Mouse (Mus musculus) forebrain, embryonic 15.5 days (tissue): ENCODE results near the gene Prss44. TPM values are rescaled to one million over a fixed set of nuclear protein-coding genes. Genes with fewer than 3 reads are reported as not detected.

Source experiments
- ATAC-seq: fragments of 200-750 bp; cut with Nextera tagmentation; replicated peaks from 2 replicates; pipeline ENCODE4 v1.8.0; 2017; ENCODE audit warnings: mild to moderate bottlenecking, moderate TSS enrichment, moderate library complexity
- H3K27ac ChIP-seq: fragments of 300-500 bp; sonication (generic); replicated peaks from 2 replicates; pipeline ENCODE4 v1.5.1; 2015; ENCODE audit warnings: mild to moderate bottlenecking, inconsistent platforms
- H3K27me3 ChIP-seq: fragments of 300-500 bp; sonication (generic); 2 replicates; pipeline ENCODE4 v1.6.1; 2015; ENCODE audit warnings: inconsistent platforms
- H3K36me3 ChIP-seq: fragments of 300-500 bp; sonication (generic); 2 replicates; pipeline ENCODE4 v1.6.1; 2015; ENCODE audit warnings: mild to moderate bottlenecking, inconsistent platforms
- H3K4me1 ChIP-seq: fragments of 300-500 bp; sonication (generic); 2 replicates; pipeline ENCODE4 v1.6.1; 2015; ENCODE audit warnings: inconsistent platforms
- H3K4me2 ChIP-seq: fragments of 300-500 bp; sonication (generic); replicated peaks from 2 replicates; pipeline ENCODE4 v1.6.1; 2015; ENCODE audit warnings: mild to moderate bottlenecking, inconsistent platforms
- H3K4me3 ChIP-seq: fragments of 300-500 bp; sonication (generic); 2 replicates; pipeline ENCODE4 v1.5.1; 2015; ENCODE audit warnings: mild to moderate bottlenecking, inconsistent platforms
- H3K9ac ChIP-seq: fragments of 300-500 bp; sonication (generic); replicated peaks from 2 replicates; pipeline ENCODE4 v1.6.1; 2015; ENCODE audit warnings: mild to moderate bottlenecking, inconsistent platforms
- H3K9me3 ChIP-seq: fragments of 300-500 bp; sonication (generic); 2 replicates; pipeline ENCODE4 v1.6.1; 2016; ENCODE audit warnings: inconsistent platforms
- WGBS: fragments of 180-500 bp; shearing (Covaris S2); methylation state at CpG from one replicate; pipeline ENCODE4 v1.1.7; 2015; ENCODE audit warnings: mixed read lengths; 5-methylcytosine and 5-hydroxymethylcytosine counted together
- polyA plus RNA-seq: library from polyadenylated mRNA; unstranded; fragments of >200 nt; fragmentation: Nextera tagmentation; extraction: Ambion mirVana; gene quantifications from 2 replicates; pipeline ENCODE4 v1.2.1, GENCODE M21; 2015

Prss44 gene
- not detected in 2 replicates for polyA plus RNA-seq

GRCm38 (mm10) chr9:110813789-110814188 lies at the start of gene Prss44:
Gene Prss44, plus strand, starts transcription at chr9:110813994.
- 71% methylated on average over 18 of the region's 18 CpGs for WGBS
- H3K9ac ChIP-seq, result no peak within 1 kb of the TSS
- ATAC-seq, result no peak

DNA sequence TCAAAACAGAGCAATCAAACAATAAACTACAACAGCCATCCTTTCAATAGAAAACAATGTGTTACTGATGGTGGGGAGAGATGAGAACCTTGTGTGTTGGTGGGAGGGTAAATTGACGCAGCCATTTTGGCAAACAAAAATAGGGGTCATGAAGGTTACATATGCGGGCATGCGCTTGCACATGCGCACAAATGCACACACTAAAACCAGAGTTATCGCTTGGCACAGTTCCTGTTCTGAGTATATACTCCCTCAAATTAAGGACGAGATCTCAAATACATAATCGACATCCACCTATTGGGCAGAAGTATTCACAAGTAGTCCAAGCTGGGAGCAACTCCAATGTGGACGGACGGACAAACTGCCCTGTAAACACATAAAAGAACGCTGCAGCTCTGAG lies 41.5 kb upstream of the Prss44 start:
- Histone ChIP-seq H3K27ac (no peak overlapping the region), H3K9me3 (no peaks in the 10 kb centered on the region), H3K4me2 (no peak overlapping the region), H3K4me3 (no peak overlapping the region), H3K36me3 (no peaks in the 10 kb centered on the region), H3K27me3 (no peaks in the 10 kb centered on the region), H3K4me1 (no peaks in the 10 kb centered on the region), H3K9ac (no peak overlapping the region)
- WGBS, result 94% methylated on average over 10 of the region's 10 CpGs
- no peak for ATAC-seq

More at GRCm38 (mm10) chr9:110813789-110814188, at the start of gene Prss44:
- no peaks in the 10 kb centered on the region for H3K4me1 ChIP-seq
- H3K4me3 ChIP-seq, result no peak within 1 kb of the TSS
- H3K4me2 ChIP-seq, result no peak within 1 kb of the TSS
- H3K9me3 ChIP-seq, result no peaks in the 10 kb centered on the region
- H3K27ac ChIP-seq, result no peak within 1 kb of the TSS
- no peaks in the 10 kb centered on the region for H3K36me3 ChIP-seq
- H3K27me3 ChIP-seq, result no peaks in the 10 kb centered on the region

DNA sequence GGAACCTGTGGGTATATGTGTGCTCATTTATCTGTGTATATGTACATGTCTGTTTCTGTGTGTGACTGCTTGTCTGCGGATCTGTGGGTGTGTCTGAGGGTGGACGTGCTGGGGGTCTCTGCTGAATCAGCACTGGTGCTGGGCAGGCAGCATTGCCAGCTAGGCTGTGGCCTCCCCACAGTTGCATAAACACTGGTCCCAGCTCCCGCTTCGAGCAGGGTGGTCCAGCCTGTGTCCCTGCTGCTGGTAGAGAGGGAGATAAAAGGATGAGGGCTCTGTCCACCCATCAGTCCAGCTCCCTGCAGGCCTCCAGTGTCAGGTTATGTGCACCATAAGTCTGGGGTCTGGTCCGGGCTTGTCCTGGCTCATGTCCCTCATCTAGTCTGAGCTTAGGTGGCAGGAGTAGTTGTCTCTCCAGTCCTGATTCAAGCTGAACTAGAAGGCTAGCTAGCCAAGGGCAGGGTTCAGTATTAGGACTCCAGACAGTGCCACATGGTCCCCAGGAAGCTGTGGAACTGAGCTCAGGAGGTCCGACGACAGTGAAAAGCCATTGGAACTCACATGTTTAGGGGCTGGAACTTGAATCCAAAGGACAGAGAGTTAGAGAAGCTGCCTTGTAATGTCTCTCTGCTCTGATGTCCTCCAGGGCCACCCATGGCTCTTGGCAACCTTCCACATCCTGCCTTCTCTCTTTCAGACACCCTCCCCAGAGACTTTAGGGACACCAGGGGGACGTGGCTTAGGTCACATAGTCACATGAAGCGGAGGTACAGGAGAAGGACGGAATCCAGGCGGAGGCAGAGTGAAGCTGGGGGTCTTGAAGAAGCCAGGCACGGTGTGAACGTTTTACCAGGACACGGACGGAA lies 39.2 kb upstream of the Prss44 start:
- WGBS, result 86% methylated on average over 15 of the region's 15 CpGs
- H3K9ac ChIP-seq, result no peak overlapping the region
- H3K9me3 ChIP-seq, result no peaks in the 10 kb centered on the region

GRCm38 (mm10) chr9:110775269-110776022 lies 38.3 kb upstream of the Prss44 start:
- 0 out of 2 replicates have a peak, but pooled peaks cover 2% of the 10 kb centered on the region for H3K27me3 ChIP-seq
- H3K36me3 ChIP-seq, result no peaks in the 10 kb centered on the region
- H3K4me3 ChIP-seq, result no peak overlapping the region
- no peak overlapping the region for H3K27ac ChIP-seq
- no peak overlapping the region for H3K4me2 ChIP-seq
- 82% methylated on average over 10 of the region's 10 CpGs for WGBS
- ATAC-seq, result no peak
- H3K9ac ChIP-seq, result no peak overlapping the region
- H3K9me3 ChIP-seq, result no peaks in the 10 kb centered on the region
- 0 out of 2 replicates have a peak, but pooled peaks cover under 1% of the 10 kb centered on the region for H3K4me1 ChIP-seq

More for the DNA sequence above, 39.2 kb upstream of the Prss44 start:
- Histone ChIP-seq H3K27ac (no peak overlapping the region), H3K36me3 (no peaks in the 10 kb centered on the region), H3K4me2 (no peak overlapping the region), H3K27me3 (no peaks in the 10 kb centered on the region), H3K4me1 (no peaks in the 10 kb centered on the region), H3K4me3 (no peak overlapping the region)
- ATAC-seq, result no peak

DNA sequence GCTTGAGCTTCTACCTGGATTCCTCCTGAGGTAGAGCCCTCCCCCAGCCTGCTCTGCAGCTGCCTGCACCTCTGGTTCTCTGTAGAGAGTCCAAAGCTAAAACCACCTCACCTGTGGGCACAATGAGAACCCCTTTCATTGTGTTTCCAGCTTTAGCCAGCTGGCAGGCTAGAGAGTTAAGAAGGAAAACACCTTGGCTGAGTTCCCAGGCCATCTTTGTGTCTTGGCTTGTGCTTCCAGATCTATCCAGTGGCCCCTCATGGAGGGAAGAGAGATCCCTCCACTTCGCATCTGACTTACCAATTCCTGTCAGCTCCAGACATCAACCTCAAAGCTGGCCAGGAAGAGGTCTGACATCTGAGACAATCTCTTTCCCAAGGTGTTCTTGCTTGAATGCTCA lies 35.7 kb upstream of the Prss44 start:
- 80% methylated on average over 1 of the region's 1 CpGs for WGBS

DNA sequence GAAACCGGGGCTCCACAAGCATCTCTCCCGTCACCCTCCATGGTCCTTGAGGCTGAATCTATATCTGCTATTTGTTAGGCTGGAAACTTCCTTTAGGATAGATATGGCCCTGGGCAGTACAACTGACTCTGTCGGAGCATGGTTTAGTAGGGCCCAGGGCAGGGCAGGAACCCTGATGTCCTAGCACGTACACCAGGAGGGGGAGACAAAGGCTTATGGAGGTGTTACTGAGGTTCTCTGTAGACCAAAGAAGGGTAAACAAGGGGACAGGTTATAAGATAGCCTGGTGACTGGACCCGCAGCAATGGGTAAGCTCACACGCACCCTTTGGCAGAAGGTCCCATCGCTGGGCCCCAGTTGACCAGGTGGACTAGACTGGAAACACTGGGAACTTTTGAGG lies 35.2 kb upstream of the Prss44 start:
- peaks cover 14% of the 10 kb centered on the region for H3K4me1 ChIP-seq
- H3K27ac ChIP-seq, result no peak overlapping the region
- no peak for ATAC-seq
- no peak overlapping the region for H3K4me2 ChIP-seq
- no peak overlapping the region for H3K9ac ChIP-seq
- no peaks in the 10 kb centered on the region for H3K9me3 ChIP-seq
- H3K27me3 ChIP-seq, result 0 out of 2 replicates have a peak, but pooled peaks cover 4% of the 10 kb centered on the region
- H3K4me3 ChIP-seq, result no peak overlapping the region
- no peaks in the 10 kb centered on the region for H3K36me3 ChIP-seq
- WGBS, result 87% methylated on average over 7 of the region's 7 CpGs

More for the DNA sequence above, 35.7 kb upstream of the Prss44 start:
- no peak overlapping the region for H3K4me3 ChIP-seq
- peaks cover 14% of the 10 kb centered on the region for H3K4me1 ChIP-seq
- H3K36me3 ChIP-seq, result no peaks in the 10 kb centered on the region
- 0 out of 2 replicates have a peak, but pooled peaks cover 4% of the 10 kb centered on the region for H3K27me3 ChIP-seq
- no peak overlapping the region for H3K27ac ChIP-seq
- H3K9ac ChIP-seq, result no peak overlapping the region
- no peak for ATAC-seq
- H3K9me3 ChIP-seq, result no peaks in the 10 kb centered on the region
- no peak overlapping the region for H3K4me2 ChIP-seq

DNA sequence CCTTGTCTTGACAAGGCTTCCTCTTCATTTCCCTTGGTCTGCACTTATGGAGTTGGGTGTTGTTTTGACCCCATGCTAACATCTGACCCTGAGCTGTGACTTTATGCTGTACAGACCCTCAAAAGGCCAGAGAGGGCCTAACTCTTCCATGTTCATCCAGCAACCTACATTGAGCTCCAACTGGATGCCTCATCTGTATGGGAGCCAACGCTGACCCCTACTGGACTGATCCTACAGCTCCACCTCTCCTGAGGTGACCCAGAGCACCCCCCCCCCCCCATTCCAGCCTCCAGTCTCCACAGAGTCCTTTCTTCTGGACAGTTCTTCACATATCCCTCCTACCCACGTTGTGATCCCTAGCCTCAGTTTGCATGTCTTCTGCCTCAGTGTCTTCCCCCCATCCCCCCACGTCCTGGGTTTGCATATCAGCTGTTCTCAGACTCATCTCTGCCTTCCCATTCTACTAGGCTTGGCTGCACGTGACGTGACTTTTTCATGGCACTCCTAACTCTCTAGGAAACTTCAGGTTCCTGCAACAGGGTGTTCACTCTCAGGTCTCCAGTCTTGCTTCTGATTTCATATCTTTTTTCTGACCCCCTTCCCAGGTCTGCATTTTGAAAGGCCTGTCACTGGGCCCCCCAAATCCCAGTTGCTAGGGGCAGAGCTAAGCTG lies 34.4 kb upstream of the Prss44 start:
- H3K9me3 ChIP-seq, result no peaks in the 10 kb centered on the region
- no peak for ATAC-seq
- no peak overlapping the region for H3K27ac ChIP-seq
- peaks cover 14% of the 10 kb centered on the region for H3K4me1 ChIP-seq
- whole genome bisulfite sequencing, result 59% methylated on average over 5 of the region's 5 CpGs
- H3K4me3 ChIP-seq, result no peak overlapping the region
- no peaks in the 10 kb centered on the region for H3K36me3 ChIP-seq
- H3K4me2 ChIP-seq, result no peak overlapping the region
- 0 out of 2 replicates have a peak, but pooled peaks cover 4% of the 10 kb centered on the region for H3K27me3 ChIP-seq
- H3K9ac ChIP-seq, result no peak overlapping the region

GRCm38 (mm10) chr9:110781256-110781721 lies 32.5 kb upstream of the Prss44 start:
- H3K4me3 ChIP-seq, result peak overlapping the region; percentile 58
- H3K4me1 ChIP-seq, result peaks cover 14% of the 10 kb centered on the region
- 0 out of 2 replicates have a peak, but pooled peaks cover 4% of the 10 kb centered on the region for H3K27me3 ChIP-seq
- peak overlapping the region; percentile 56 for H3K9ac ChIP-seq
- H3K36me3 ChIP-seq, result no peaks in the 10 kb centered on the region
- peak overlapping the region; percentile 79 for H3K27ac ChIP-seq
- WGBS, result under 1% methylated on average over 43 of the region's 43 CpGs
- ATAC-seq, result peak; percentile 96
- H3K9me3 ChIP-seq, result no peaks in the 10 kb centered on the region
- H3K4me2 ChIP-seq, result peak overlapping the region; percentile 91

DNA sequence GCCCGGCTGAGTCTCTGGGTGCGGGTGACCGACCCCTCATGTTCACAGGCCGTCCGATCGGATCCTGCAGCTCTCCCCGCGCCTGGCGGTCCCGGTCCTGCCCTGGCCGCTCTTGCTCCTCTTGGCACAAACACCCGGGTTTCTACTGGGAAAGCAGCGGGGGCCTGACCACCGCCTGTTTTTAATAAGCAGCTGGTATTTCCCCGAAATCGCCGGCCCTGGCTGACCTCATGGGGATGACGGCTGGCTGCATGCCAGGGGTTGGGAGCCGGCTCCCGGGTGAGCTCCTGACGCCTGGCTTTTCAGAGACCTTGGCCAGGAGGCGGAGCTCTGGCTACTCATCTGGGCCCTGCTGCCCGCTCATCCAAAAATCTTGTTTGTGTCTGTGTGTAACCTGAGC lies 32.1 kb upstream of the Prss44 start:
- Histone ChIP-seq H3K4me1 (peaks cover 14% of the 10 kb centered on the region), H3K9me3 (no peaks in the 10 kb centered on the region), H3K4me2 (peak overlapping the region; percentile 91), H3K4me3 (peak overlapping the region; percentile 58), H3K27ac (peak overlapping the region; percentile 79), H3K9ac (peak overlapping the region; percentile 56), H3K36me3 (no peaks in the 10 kb centered on the region), H3K27me3 (0 out of 2 replicates have a peak, but pooled peaks cover 4% of the 10 kb centered on the region)
- WGBS, result under 1% methylated on average over 23 of the region's 23 CpGs
- ATAC-seq, result peak; percentile 76; the same call in 1 of the 2 replicates

DNA sequence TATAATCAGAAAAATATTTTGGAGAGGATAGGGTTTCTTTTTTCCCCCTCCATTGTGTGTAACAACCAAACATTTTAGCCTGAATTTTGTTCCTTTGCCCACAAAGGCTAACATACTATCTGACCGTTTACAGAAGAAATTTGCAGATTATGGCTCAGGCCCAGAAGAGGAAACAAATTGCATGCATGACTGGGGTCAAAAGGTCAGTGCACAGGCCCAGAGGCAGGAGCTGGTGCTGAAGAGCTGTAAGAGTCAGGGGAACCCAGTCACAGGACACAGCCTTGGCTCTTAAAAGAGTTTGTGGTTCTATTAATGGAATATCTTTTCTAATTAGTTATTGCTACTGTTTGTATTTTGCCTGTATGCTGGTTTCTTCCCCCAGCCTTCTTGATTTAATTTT lies 30.2 kb upstream of the Prss44 start:
- Histone ChIP-seq H3K27ac (no peak overlapping the region), H3K4me3 (no peak overlapping the region), H3K9ac (no peak overlapping the region), H3K27me3 (0 out of 2 replicates have a peak, but pooled peaks cover 4% of the 10 kb centered on the region), H3K9me3 (no peaks in the 10 kb centered on the region), H3K36me3 (no peaks in the 10 kb centered on the region), H3K4me1 (peaks cover 14% of the 10 kb centered on the region), H3K4me2 (no peak overlapping the region)
- WGBS, result 62% methylated on average over 1 of the region's 1 CpGs
- no peak for ATAC-seq

GRCm38 (mm10) chr9:110788169-110788568 lies 25.6 kb upstream of the Prss44 start:
- Histone ChIP-seq H3K9me3 (no peaks in the 10 kb centered on the region), H3K4me1 (no peaks in the 10 kb centered on the region), H3K9ac (no peak overlapping the region), H3K36me3 (no peaks in the 10 kb centered on the region), H3K27me3 (no peaks in the 10 kb centered on the region), H3K4me2 (no peak overlapping the region), H3K27ac (no peak overlapping the region), H3K4me3 (no peak overlapping the region)
- 93% methylated on average over 3 of the region's 3 CpGs for WGBS
- ATAC-seq, result no peak
